In genomic region chr11:24402127-24402526, GRCm38 (mm10) we compare ENCODE assay signal across 17 mouse cellular contexts.
"Had no signal": no experiment of that assay in that cellular context is flagged by ENCODE, and none has a peak within 500 bp of the region (broad histone marks: within the 10 kb centered on the region; RNA-seq: fewer than 3 reads in every experiment).

No protein-coding gene starts in this region.

- H3K36me3 ChIP-seq: limb, embryonic 13.5 days; midbrain, embryonic 10.5 days; neural tube, embryonic 12.5 days; stomach, embryonic 15.5 days had no signal

- H3K27me3 ChIP-seq: limb, embryonic 13.5 days; neural tube, embryonic 12.5 days; stomach, embryonic 15.5 days had no signal

- H3K4me1 ChIP-seq: midbrain, embryonic 10.5 days; neural tube, embryonic 12.5 days; stomach, embryonic 15.5 days had no signal

- H3K9ac ChIP-seq: limb, embryonic 13.5 days; liver, embryonic 14.5 days; neural tube, embryonic 12.5 days; stomach, embryonic 15.5 days had no signal

- H3K4me3 ChIP-seq: layer of hippocampus, adult 2 months; limb, embryonic 13.5 days; midbrain, embryonic 10.5 days; myocyte; neural tube, embryonic 12.5 days; stomach, embryonic 15.5 days had no signal

- H3K27ac ChIP-seq: kidney, postnatal 0 days; layer of hippocampus, adult 2 months; limb, embryonic 13.5 days; liver, embryonic 14.5 days; midbrain, embryonic 10.5 days; neural tube, embryonic 12.5 days; stomach, embryonic 15.5 days had no signal

- DNase-seq: kidney, postnatal 4 days; left cerebral cortex, postnatal 4 days; lung, adult 18-20 months; lung, postnatal 36 days; midbrain, embryonic 14.5 days; retina, postnatal 1 day; right cerebral cortex, postnatal 4 days; spleen, adult 18-20 months; thymus, postnatal 36 days had no signal

- H3K9me3 ChIP-seq: limb, embryonic 13.5 days; midbrain, embryonic 10.5 days; neural tube, embryonic 12.5 days; stomach, embryonic 15.5 days had no signal

- H3K4me2 ChIP-seq: limb, embryonic 13.5 days; neural tube, embryonic 12.5 days; stomach, embryonic 15.5 days had no signal
